Mouse (Mus musculus) liver (tissue): ENCODE measurements around the gene Psmb7.

Experiments
- DNase-seq: peaks from one replicate; pipeline ENCODE4 v3.0.0-alpha.2; 2020; ENCODE audit warnings: mixed read lengths

Gene Psmb7

GRCm38 (mm10) chr2:38643625-38644427 is at the start of gene Psmb7:
Gene Psmb7, minus strand, starts transcription at chr2:38644087.
- peak; percentile 93 for DNase-seq

DNA sequence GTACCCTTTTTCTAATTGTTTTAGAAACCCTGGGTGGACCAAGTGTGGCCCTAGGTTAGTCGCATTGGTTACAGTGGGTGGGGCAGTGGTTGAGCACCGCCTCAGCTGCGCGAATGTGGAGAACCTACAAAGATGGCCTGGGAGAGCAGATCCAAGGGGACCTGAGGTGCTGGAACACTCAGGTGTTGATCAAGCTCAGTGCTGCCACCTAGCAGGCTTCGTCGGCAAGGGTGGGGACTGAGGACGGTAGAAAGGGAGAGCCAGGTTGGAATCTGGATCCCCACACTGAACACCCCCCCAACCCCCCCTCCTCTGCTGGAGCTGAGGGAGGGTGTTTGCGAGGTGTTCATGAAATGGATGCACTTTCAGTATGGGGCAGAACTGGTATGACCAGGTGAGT is 47.7 kb upstream of the Psmb7 start:
- peak; percentile 61 for DNase-seq

DNA sequence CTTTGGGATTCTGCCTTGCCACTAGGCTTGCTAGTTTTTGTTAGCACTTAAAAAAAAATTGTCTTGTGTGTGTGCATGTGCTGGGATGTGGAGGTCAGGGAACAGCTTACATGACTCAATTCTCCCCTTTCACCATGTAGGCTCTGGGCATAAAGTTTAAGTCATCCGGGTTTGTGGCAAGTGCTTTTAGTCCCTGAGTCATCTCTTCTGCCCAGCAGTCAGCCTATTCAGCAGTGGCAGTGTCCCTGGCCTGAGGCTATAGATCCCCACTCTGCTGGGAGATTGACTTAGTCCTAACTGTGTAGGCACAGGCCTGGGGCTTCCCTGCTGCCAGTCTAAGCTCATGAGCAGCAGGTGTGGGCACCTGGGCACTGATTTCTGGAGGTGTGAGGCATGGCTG is 46.0 kb upstream of the Psmb7 start:
- no peak for DNase-seq

- peak; percentile 56 for DNase-seq
Measured at GRCm38 (mm10) chr2:38688791-38689520, 45.1 kb upstream of the Psmb7 start.

GRCm38 (mm10) chr2:38685746-38686145 is 41.9 kb upstream of the Psmb7 start:
- DNase-seq, result no peak

DNA sequence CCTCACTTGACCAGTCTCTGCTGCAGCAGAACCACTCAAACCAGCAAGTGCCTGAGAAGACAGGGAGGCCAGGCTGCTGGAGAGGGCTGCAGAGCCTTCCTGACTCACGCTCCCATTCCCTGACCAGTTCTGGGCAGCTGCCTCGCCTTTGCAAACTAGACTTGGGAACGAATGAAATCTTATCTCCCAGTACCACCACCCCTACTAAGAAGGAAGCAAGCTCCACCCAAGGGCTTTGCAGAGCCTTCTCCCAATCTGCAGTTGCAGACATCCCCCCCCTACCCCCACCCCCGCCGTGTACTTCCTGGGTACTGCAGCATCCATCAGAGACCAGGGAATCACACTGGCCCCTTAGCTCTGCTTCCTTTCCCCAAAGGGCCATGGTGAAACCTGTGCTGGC is 39.2 kb upstream of the Psmb7 start:
- DNase-seq, result peak; percentile 44

DNA sequence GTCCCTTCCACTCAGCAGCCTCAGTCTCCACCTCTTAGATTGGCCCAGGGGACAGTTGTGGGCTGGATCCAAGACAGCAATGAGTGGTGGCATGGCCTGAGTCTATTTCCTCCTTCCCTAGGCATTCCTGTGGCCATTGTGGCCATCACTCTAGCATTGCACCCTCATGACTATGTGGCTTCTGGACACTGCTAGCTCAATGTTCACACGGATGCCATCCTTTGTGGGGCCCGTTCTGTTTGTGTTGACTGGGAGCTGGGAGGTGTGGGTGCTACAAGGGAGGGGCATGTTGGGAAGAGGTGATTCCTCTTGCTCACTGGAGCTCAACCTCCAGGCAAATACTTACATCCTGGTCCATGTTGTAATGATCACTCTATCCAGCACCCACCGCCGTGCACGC is 38.3 kb upstream of the Psmb7 start:
- DNase-seq, result no peak

- no peak for DNase-seq
Measured at GRCm38 (mm10) chr2:38678947-38679346, 35.1 kb upstream of the Psmb7 start.

- DNase-seq, result no peak
Measured at GRCm38 (mm10) chr2:38675366-38675969, 31.6 kb upstream of the Psmb7 start.

DNA sequence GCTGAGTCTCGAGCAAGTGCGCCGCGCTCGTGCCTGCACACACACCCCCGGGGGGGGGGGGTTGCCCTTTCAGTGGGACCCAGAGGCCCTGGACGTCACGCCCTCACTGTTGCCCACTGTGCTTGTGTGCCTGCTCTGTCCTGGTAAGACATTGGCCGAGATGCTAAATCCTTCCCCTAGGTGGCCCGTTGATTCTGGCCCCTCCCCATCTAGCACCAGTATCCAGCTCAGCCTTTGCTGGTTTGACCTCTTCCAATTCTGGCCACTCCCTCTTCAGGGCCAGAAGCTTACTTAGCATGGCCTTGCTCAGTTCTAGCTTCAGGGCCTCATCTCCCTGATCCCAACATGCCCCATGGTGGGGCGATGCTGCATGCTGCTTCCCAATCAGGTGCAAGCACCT is 28.6 kb upstream of the Psmb7 start:
- no peak for DNase-seq

GRCm38 (mm10) chr2:38668802-38669580 is 25.1 kb upstream of the Psmb7 start:
- DNase-seq, result peak; percentile 53

DNA sequence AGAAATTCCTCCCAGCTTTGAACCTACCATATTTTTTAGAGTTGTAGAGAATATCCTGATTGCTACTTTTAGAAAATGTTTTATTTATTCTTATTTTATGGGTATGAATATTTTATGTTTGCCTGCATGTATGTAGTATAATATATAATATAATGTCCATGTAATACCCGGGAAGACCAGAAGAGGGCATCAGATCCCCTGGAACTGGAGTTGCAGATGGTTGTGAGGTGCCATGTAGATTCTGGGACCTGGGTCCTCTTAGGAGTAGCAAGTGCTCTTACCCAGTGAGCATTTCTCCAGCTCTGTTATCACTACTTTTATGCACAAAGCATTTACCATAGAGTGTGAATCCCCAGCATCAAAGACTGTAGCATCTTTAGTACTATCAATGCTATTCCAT is 17.5 kb upstream of the Psmb7 start:
- no peak for DNase-seq

DNA sequence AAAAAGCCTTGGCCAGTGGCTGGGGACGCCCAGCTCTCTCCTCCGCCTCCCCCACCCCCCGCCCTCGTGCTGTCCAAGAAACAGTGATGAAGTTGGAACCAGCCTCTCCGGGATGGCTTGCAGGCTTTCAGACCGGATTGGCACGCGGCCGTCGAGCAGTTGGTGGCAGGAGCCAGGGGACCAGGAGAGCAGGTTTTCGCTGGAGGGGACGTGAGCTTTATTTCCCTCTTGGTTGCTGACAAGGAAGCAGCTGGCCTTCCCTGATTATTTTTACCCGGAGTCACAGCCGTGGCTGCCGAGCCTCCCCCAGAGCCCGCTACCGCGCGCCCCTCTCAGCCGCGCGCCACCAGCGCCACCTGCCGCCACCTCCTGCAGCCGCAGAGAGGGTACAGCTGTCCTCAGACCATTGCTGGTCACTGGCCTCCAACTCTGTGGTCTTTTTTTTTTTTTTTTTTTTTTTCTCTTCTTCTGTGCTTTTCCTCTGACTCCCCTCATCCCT is 14.5 kb upstream of the Psmb7 start:
- peak; percentile 75 for DNase-seq

- DNase-seq, result no peak
Measured at GRCm38 (mm10) chr2:38653694-38654093, 9.8 kb upstream of the Psmb7 start.

DNA sequence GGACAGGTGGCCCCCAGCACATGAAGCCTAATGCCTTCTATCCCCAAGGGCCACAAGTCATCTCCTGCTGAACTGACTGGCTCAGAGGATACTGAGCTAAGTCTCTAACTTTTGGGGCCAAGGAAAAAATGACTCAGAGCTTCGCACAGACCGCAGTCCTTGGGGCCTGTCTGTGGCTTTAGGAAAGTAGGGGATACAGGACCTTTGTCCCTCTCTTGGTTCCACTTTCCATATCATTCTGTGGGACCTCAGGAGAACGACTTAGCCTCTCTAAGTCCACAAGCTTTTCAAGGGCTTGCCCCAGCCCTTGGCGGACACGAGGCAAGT is 9.4 kb upstream of the Psmb7 start:
- DNase-seq, result no peak

GRCm38 (mm10) chr2:38652565-38653292 is 8.8 kb upstream of the Psmb7 start:
- no peak for DNase-seq

- DNase-seq, result no peak
Measured at GRCm38 (mm10) chr2:38652098-38652497, 8.2 kb upstream of the Psmb7 start.

DNA sequence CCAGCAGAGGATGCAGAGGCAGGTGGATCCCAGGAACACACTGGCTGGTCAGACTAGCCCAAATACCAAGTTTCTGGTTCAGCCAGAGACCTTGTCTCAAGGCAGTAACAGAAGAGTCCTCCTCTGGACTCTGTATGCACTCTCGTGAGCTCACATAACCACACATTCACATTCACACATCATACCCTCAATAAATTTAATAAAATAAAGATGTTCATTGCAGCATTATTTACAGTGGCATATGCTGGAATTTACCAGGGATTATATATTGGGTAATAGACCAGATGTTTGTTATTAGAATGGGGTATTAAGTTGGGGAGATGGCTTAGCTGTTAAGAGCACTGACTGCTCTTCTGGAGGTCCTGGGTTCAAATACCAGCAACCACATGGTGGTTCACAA is 6.5 kb upstream of the Psmb7 start:
- no peak for DNase-seq

DNA sequence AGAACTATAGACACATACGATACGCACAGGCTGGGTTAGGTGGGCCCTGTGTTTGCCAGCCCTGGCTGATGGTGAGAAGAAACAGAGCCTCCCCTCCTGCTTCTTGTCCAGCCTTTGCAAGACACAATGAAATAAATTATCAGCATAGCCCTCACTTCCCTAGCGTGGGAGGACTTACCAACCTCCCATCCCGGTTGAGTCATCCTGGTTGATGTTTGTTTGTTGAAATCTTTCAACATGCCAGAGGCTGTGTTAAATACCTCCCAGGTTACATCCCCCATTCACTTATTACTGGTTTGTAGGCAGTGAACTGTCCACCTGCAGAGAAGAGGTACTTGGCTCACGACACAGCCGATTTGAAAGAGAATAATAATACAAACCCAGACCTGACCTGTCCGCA is 3.8 kb upstream of the Psmb7 start:
- no peak for DNase-seq

DNA sequence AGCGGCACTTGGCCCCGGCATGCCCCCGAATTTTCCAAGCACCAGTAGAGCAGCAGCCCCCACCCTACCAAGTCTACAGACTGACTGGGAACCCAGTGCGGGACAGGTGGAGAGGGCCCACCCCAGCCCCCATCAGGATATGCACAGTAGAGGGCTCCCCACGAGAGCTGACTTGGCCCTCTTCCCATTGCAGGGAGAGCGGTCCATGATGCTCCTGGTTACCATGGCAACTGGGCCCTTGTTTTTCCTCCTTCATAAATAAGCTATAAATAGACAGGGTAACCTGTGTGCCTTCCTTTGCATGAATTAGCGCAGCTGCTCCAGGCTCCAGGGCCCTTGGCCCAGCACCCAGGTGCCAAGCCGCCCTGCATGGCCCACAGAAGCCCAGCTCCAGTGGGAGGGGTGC is 3.3 kb upstream of the Psmb7 start:
- no peak for DNase-seq

GRCm38 (mm10) chr2:38645936-38646335 is 2.0 kb upstream of the Psmb7 start:
- peak; percentile 71 for DNase-seq

GRCm38 (mm10) chr2:38641761-38642160 is 2.1 kb downstream of the Psmb7 start:
- no peak for DNase-seq
